Mouse (Mus musculus): Measurements from ENCODE around the gene Gmppb.

Gmppb gene

DNA sequence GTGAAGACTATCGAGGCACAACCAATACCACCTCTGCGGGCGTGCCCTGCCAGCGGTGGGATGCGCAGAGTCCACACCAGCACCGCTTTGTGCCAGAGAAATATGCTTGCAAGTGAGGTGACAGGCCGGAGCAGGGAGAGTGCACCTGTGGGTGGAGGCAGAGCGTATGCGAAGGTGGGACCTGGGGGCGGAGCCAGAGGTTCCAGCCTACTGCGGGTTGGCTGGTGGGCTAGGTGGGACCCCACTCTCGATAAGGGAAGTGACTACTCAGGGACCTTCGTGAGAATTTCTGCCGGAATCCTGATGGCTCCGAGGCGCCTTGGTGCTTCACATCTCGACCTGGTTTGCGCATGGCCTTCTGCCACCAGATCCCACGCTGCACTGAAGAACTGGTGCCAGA, 33.5 kb downstream of the Gmppb start:
- no peak for DNase-seq

DNA sequence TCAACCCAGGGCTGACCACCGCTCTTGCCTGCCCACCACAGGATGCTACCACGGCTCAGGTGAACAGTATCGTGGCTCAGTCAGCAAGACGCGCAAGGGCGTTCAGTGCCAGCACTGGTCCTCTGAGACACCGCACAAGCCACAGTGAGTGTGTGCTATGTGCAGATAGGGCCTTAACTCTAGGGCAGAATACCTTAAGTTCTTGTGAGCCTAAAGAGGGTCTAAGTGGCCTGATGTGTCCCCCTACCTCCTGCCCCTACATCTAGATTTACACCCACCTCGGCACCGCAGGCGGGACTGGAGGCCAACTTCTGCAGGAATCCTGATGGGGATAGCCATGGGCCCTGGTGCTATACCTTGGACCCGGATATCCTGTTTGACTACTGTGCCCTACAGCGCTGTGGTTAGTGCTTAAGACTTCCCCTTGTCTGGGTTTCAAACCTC, 34.0 kb downstream of the Gmppb start, which contains the start of gene Rnf123:
TSS of gene Rnf123 (minus strand) at position 359 of the 444 bp plus-strand sequence.
- no peak for DNase-seq

GRCm38 (mm10) chr9:108083561-108083960, 34.5 kb downstream of the Gmppb start:
- no peak for DNase-seq

DNA sequence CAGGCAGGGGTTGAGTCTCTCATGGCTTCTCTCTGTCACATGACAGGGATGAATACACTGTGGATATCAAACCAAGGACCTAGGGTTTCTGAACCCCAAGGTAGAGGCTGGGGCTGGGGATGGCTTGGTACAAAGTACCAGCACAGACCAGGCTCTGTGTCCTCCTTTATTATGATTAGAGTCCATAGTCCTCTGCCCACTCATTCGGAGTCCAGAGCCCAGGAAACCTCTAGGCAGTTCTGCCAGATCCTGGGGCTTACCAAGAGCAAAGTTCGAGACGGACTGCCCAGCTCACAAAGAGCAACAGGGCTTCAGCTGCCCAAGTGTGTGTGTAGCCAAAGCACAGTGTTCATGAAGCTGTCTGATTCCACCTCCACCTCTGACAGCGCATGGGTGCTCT, 36.2 kb downstream of the Gmppb start:
- no peak for DNase-seq

GRCm38 (mm10) chr9:108090611-108091120, 41.6 kb downstream of the Gmppb start:
- no peak for DNase-seq

DNA sequence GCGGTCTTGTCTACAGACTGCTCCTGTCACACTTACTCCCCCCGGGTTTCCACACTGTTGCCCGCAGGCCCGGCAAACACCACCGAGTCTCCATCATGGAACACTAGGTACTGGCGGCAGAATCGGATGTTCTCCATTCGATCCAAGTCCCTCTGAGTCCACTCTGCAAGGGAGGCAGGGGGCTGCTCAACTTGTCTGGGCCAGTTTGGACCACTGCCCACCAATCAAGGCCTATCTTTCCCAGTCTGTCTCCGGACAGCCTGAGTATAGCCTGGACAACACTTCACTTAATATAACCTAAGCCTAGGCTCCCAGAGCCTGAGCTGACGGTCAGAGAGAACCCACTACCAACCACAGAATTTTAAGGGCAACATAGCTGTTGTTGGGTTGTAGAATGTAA, 44.5 kb downstream of the Gmppb start:
- no peak for DNase-seq

GRCm38 (mm10) chr9:108094184-108094941, 45.3 kb downstream of the Gmppb start, which contains the start of gene Apeh:
TSS of gene Apeh (minus strand) at chr9:108094606.
- DNase-seq: peak; percentile 88

- DNase-seq: no peak
Observed at GRCm38 (mm10) chr9:108094998-108095411, 46.0 kb downstream of the Gmppb start.

DNA sequence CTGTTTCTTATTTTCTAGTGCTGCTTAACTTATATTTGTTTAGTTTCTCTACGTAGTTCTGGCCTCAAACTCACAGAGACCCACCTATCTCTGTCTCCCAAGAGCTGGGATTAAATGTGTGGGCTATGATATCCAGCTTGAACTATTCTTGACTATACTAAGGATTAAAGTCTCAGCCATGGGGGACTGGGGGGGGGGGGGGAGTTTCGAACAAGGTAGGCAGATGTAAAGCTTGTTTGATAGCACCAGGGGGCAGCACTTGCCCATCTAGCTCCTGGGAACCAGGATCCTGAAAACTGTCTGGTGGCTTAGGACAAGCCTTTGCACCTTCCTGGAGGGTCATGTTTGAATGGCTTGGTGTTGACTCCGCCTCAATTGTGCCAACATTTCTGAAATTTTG, 46.5 kb downstream of the Gmppb start:
- DNase-seq: no peak

DNA sequence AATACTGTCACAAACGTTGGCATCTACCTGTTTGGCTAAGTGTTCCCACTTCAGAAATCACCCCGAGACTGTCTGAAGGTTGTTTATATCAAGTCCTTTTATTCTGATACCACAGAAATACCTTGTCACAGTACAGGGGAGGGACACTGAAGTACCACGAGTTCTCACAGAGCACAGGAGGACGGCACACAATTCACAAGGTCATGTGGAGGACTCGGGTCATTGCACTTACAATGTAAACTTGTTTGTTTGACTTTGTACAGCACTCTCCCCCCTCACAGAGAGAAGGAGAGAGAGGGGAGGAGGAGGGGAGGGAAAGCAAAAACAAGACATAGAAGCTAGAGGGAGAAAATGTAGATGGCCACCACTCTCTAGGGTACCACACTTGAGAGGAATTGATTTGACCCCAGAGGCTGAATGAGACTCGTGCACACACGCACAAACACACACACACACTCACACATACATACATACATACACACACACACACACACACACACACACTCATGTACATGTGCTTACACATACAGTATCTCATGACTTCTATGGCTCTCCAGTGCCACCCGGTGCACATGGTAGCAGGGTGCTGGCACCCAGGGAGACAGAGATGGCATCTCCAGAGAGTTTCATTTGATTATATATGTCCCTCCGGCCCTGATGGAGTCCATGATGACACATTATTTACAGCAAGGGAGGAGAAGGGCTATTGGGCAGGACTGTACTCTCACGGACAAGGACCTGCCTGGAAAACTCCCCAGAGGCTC, 47.1 kb downstream of the Gmppb start:
- no peak for DNase-seq

GRCm38 (mm10) chr9:108099619-108100018, 50.6 kb downstream of the Gmppb start:
- no peak for DNase-seq

Measured in right cerebral cortex, postnatal 14 days (tissue).